Mouse (Mus musculus) heart, embryonic 11.5 days (tissue): ENCODE results near the gene Slc15a4. TPM values are rescaled to one million over a fixed set of nuclear protein-coding genes. Genes with fewer than 3 reads are reported as not detected.

Source experiments
- ATAC-seq: fragments of 200-750 bp; cut with Nextera tagmentation; replicated peaks from 2 replicates; pipeline ENCODE4 v1.8.0; 2017; ENCODE audit warnings: moderate library complexity; ENCODE audit not compliant: insufficient number of reproducible peaks, low FRiP score, low TSS enrichment
- H3K27ac ChIP-seq: fragments of 300-500 bp; sonication (generic); 2 replicates; pipeline ENCODE4 v1.5.1; 2014; ENCODE audit warnings: mild to moderate bottlenecking, low read depth, low read length
- H3K27me3 ChIP-seq: fragments of 300-500 bp; sonication (generic); 2 replicates; pipeline ENCODE4 v1.6.1; 2014; ENCODE audit warnings: mild to moderate bottlenecking, low read length, mixed read lengths; ENCODE audit not compliant: control insufficient read depth, insufficient read depth
- H3K36me3 ChIP-seq: fragments of 300-500 bp; sonication (generic); 2 replicates; pipeline ENCODE4 v1.6.1; 2014; ENCODE audit warnings: mild to moderate bottlenecking, low read length, moderate library complexity, mixed read lengths; ENCODE audit not compliant: control insufficient read depth, insufficient read depth
- H3K4me1 ChIP-seq: fragments of 300-500 bp; sonication (generic); 2 replicates; pipeline ENCODE4 v1.6.1; 2014; ENCODE audit warnings: low read length; ENCODE audit not compliant: control insufficient read depth, insufficient read depth
- H3K4me2 ChIP-seq: fragments of 300-500 bp; sonication (generic); 2 replicates; pipeline ENCODE4 v1.6.1; 2014; ENCODE audit warnings: mild to moderate bottlenecking, moderate library complexity
- H3K4me3 ChIP-seq: fragments of 300-500 bp; sonication (generic); 2 replicates; pipeline ENCODE4 v1.5.1; 2014; ENCODE audit warnings: low read depth, low read length
- H3K9ac ChIP-seq: fragments of 300-500 bp; sonication (generic); 2 replicates; pipeline ENCODE4 v1.6.1; 2014; ENCODE audit warnings: mild to moderate bottlenecking, low read depth, low read length, moderate library complexity
- H3K9me3 ChIP-seq: fragments of 300-500 bp; sonication (generic); replicated peaks from 2 replicates; pipeline ENCODE4 v1.6.1; 2016; ENCODE audit warnings: low read length; ENCODE audit not compliant: control insufficient read depth
- WGBS: fragments of 180-500 bp; shearing (Covaris S2); extraction: QIAGEN DNeasy Blood & Tissue Kit; methylation state at CpG from one replicate; pipeline ENCODE4 v1.1.7; 2014; ENCODE audit not compliant: insufficient replicate concordance; 5-methylcytosine and 5-hydroxymethylcytosine counted together
- polyA plus RNA-seq: library from polyadenylated mRNA; unstranded; fragments of >200 nt; fragmentation: Nextera tagmentation; extraction: Ambion mirVana; gene quantifications from 2 replicates; pipeline ENCODE4 v1.2.1, GENCODE M21; 2014

The Slc15a4 gene
- polyA plus RNA-seq, 1 experiment from 2014 or later = 13.8 TPM

DNA sequence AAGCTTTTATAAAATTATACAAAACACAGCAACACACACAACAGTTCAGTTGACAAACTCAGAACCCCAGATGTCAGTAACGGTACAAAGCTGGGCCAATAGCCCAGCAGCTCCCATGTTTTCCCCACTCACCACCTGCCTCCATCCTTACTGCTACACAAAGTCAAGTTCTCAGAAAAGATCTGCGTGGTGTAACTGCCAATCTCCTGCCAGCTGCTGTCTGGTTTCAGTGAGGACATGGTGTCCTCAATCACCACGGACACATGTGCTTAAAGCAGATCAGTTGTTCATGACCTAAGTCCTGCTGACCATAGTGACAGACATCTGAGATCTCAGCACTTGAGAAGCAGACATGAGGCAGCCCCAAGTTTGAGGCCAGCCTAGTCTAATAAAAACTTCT lies 37.0 kb downstream of the Slc15a4 start:
- Histone ChIP-seq H3K27ac (no peak overlapping the region), H3K4me2 (no peak overlapping the region), H3K4me3 (no peak overlapping the region), H3K9ac (no peak overlapping the region), H3K36me3 (peaks cover 34% of the 10 kb centered on the region), H3K27me3 (no peaks in the 10 kb centered on the region), H3K4me1 (no peaks in the 10 kb centered on the region), H3K9me3 (no peaks in the 10 kb centered on the region)
- 86% methylated on average over 3 of the region's 3 CpGs for WGBS
- no peak for ATAC-seq

DNA sequence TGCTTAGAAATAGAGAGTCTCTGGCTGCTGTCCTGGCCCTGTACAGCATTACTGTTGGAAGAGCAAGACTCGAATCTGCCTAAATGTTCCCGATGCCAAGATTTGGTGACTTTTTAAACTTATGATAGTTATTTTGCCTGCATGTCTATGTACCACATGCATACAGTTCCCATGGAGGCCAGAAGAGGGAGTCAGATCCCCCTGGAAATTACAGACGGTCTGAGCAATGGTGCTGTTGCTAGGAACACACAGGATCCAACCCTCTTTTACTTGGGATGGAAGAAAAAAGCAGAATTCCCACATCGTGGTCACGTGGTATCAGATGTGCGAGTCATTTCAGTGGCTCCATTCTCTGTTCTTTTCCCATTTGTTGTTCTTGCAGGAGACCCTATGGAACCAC lies 39.8 kb downstream of the Slc15a4 start:
- no peak overlapping the region for H3K4me3 ChIP-seq
- no peak overlapping the region for H3K9ac ChIP-seq
- peaks cover 23% of the 10 kb centered on the region for H3K36me3 ChIP-seq
- no peaks in the 10 kb centered on the region for H3K27me3 ChIP-seq
- no peak overlapping the region for H3K4me2 ChIP-seq
- no peak overlapping the region for H3K27ac ChIP-seq
- 73% methylated on average over 6 of the region's 6 CpGs for WGBS
- H3K4me1 ChIP-seq = no peaks in the 10 kb centered on the region
- H3K9me3 ChIP-seq = no peaks in the 10 kb centered on the region
- ATAC-seq = no peak

DNA sequence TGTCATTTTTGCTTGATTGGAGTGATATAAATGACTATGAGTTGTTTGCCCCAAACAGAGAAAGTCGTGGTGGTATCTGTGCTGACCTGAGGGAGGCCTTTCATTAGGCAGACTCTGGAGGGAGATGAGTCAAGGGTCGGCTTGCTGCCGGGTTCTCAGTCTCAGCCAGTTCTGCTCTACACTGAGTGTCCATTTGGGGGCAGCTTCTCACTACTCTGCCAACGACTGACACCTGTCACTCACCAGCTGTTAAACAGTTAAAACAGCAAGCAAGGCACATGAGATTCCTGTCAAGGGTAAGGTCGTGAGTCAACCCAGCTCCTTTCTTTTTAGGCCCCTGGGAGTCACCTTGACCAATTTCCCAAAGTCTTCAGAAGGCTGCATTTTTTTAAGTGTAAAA lies 40.3 kb downstream of the Slc15a4 start:
- no peaks in the 10 kb centered on the region for H3K4me1 ChIP-seq
- no peak overlapping the region for H3K9ac ChIP-seq
- no peak for ATAC-seq
- no peaks in the 10 kb centered on the region for H3K9me3 ChIP-seq
- H3K27ac ChIP-seq = no peak overlapping the region
- H3K4me2 ChIP-seq = no peak overlapping the region
- 71% methylated on average over 5 of the region's 5 CpGs for WGBS
- H3K4me3 ChIP-seq = no peak overlapping the region
- peaks cover 23% of the 10 kb centered on the region for H3K36me3 ChIP-seq
- no peaks in the 10 kb centered on the region for H3K27me3 ChIP-seq

DNA sequence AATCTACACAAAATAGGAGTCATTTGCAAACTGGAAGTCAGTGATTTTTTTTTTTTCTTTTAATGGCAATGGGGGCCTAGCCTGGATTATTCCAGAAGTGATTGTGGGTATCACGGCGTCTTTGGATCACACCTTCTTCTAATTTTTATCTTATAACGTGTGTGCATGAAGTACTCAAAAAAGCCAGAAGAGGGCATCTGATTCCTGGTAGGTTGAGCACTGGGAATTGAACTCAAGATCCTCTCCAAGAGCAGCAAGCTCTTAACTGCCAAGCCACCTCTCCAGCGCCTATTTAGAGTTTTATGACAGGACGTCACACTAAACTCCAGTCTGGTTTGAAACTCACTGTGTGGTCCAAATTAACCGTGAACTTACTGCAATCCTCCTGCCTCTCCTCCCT lies 44.8 kb downstream of the Slc15a4 start:
- no peaks in the 10 kb centered on the region for H3K4me1 ChIP-seq
- no peak overlapping the region for H3K4me3 ChIP-seq
- H3K36me3 ChIP-seq = no peaks in the 10 kb centered on the region
- no peak overlapping the region for H3K9ac ChIP-seq
- no peaks in the 10 kb centered on the region for H3K9me3 ChIP-seq
- ATAC-seq = no peak
- no peak overlapping the region for H3K27ac ChIP-seq
- no peaks in the 10 kb centered on the region for H3K27me3 ChIP-seq
- H3K4me2 ChIP-seq = no peak overlapping the region
- 71% methylated on average over 6 of the region's 6 CpGs for WGBS

DNA sequence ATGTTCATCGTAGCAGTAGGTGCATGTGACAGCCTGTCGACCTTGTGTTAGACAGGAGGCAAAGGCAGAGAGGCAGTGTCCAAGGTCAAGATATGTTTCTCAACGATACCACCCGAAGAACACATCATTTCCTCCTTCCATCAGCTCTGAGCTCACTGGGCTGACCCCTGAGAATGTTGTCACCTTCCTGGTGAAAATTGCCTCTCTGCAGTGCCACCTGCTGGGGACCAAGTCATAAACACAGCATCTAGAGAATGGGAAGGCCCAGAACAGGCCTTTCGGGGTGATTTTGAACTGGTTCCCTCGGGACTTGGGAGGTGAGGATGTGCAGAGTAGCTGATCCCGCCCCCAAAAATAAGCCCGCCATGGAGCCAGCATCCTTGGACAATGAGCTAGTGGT lies 49.0 kb downstream of the Slc15a4 start:
- no peak overlapping the region for H3K4me3 ChIP-seq
- H3K4me1 ChIP-seq = no peaks in the 10 kb centered on the region
- H3K9ac ChIP-seq = no peak overlapping the region
- no peaks in the 10 kb centered on the region for H3K27me3 ChIP-seq
- no peak overlapping the region for H3K4me2 ChIP-seq
- 68% methylated on average over 8 of the region's 8 CpGs for WGBS
- no peak for ATAC-seq
- no peak overlapping the region for H3K27ac ChIP-seq
- H3K9me3 ChIP-seq = no peaks in the 10 kb centered on the region
- no peaks in the 10 kb centered on the region for H3K36me3 ChIP-seq

DNA sequence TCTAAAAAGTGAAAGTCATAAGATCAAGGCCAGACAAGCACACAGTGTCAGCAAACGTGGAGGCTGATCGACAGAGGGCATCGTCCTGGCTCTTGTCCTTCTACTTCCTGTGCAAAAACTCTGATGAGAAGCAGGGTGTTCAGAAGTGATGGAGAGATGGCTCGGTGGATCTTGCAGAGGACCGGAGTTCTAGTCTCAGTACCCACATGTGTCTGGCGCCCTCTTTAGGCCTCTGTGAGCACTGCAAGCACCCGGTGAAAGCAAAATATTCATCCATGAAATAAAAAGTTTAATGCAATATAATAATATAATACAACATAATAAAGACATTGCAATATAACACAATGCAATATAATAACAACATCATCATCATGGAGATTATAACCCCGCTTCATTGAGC lies 55.3 kb downstream of the Slc15a4 start:
- H3K27me3 ChIP-seq = no peaks in the 10 kb centered on the region
- no peaks in the 10 kb centered on the region for H3K4me1 ChIP-seq
- H3K9me3 ChIP-seq = no peaks in the 10 kb centered on the region
- H3K4me3 ChIP-seq = no peak overlapping the region
- H3K9ac ChIP-seq = no peak overlapping the region
- no peaks in the 10 kb centered on the region for H3K36me3 ChIP-seq
- H3K27ac ChIP-seq = no peak overlapping the region
- WGBS = 53% methylated on average over 8 of the region's 8 CpGs
- ATAC-seq = no peak
- H3K4me2 ChIP-seq = no peak overlapping the region

DNA sequence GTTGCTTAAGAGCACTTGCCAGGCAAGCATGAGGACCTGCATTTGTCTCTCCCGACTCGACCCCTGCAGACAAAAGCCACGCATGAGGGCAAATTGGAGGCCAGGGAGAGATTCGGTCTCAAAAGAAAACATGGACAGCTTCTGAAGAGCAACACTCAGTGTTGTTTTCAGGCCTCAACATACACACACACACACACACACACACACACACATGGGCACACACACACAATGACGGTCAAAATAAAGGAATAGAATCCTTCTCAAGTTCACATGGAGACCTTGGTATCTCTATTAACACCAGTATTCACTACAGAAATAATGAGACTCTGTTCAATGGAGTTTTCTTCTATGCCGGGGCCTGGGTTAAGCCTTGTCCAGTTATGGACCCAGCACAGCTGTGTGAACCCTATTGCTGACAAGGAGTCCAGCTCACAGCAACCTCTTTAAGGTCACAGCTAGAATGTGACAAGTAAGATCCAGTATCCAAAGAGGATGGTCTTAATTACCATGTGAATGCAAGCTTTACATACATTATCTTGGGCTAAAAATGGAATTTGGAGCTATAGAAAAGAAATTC lies 65.4 kb downstream of the Slc15a4 start:
- H3K9me3 ChIP-seq = no peaks in the 10 kb centered on the region
- H3K27ac ChIP-seq = no peak overlapping the region
- no peaks in the 10 kb centered on the region for H3K4me1 ChIP-seq
- no peak overlapping the region for H3K4me2 ChIP-seq
- no peaks in the 10 kb centered on the region for H3K27me3 ChIP-seq
- 80% methylated on average over 6 of the region's 6 CpGs for WGBS
- no peak overlapping the region for H3K4me3 ChIP-seq
- ATAC-seq = no peak
- no peaks in the 10 kb centered on the region for H3K36me3 ChIP-seq
- no peak overlapping the region for H3K9ac ChIP-seq

DNA sequence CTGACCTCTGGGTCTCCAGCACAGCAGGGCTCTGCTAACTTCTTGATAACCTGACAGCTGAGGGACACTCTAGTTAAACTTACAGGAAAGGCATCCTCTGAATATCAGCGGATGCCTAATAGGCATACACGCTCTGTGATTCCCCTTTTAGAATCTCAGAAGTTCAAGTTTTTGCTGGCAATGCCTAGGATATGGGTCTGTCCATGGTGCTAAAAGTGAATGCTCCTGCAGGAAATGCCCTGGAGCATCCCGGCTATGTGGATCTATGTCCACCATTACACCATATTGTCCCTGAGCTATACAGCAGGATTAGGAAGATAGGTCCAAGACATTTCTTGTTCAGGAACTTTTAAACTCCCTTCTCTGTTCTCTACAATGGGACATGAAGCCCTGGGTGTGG lies 71.6 kb downstream of the Slc15a4 start:
- no peak overlapping the region for H3K27ac ChIP-seq
- no peaks in the 10 kb centered on the region for H3K27me3 ChIP-seq
- no peaks in the 10 kb centered on the region for H3K4me1 ChIP-seq
- no peak for ATAC-seq
- no peaks in the 10 kb centered on the region for H3K36me3 ChIP-seq
- H3K4me2 ChIP-seq = no peak overlapping the region
- no peak overlapping the region for H3K9ac ChIP-seq
- WGBS = 68% methylated on average over 3 of the region's 3 CpGs
- no peak overlapping the region for H3K4me3 ChIP-seq
- no peaks in the 10 kb centered on the region for H3K9me3 ChIP-seq

DNA sequence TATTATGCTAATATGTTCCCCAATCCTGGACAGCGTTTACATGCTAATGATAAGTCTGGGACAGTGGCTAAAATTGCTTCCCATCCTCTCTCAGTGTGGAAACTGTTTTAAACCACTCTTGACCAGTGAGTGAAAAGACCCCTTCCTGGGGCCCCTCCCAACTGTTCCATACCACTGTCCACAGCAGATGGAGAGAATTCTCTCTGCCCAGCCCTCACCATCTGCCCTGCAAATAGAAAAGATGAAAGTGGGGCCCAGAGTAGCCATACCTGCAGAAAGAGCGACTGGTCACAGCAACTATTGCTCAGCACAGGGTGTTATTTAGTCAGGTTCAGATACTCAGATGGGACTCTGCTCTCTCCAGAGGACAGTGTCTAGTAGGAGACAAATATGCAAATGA lies 84.6 kb downstream of the Slc15a4 start:
- WGBS = 84% methylated on average over 2 of the region's 2 CpGs
- no peak overlapping the region for H3K9ac ChIP-seq
- no peaks in the 10 kb centered on the region for H3K36me3 ChIP-seq
- no peak overlapping the region for H3K4me3 ChIP-seq
- H3K4me2 ChIP-seq = no peak overlapping the region
- no peaks in the 10 kb centered on the region for H3K9me3 ChIP-seq
- H3K27me3 ChIP-seq = no peaks in the 10 kb centered on the region
- ATAC-seq = no peak
- H3K27ac ChIP-seq = no peak overlapping the region
- H3K4me1 ChIP-seq = no peaks in the 10 kb centered on the region
